Mouse (Mus musculus) ovary, adult 18-20 months (tissue): ENCODE measurements around the gene Actn1.

Source experiments
- DNase-seq: peaks from one replicate; pipeline ENCODE4 v3.0.0; 2022; ENCODE audit warnings: low spot score, mixed read lengths

Gene Actn1

DNA sequence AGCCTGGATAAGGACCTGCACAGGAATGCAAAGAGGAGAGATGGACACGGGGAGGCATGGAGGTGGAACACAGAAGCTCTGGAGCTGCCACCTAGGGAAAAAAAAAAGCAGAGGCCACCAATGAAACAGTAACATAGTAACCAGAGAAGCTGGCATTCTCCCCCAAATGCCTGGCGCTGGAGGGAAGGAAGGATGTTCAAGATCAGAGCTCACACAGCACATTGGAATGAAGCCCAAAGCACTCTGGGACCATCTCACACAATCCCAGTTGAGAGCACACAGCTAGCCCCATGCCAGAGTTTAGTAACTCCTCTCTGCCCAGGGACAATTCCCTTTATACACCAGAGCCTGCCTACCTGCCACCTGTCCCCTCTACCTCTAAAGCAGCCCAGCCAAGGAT is 34.1 kb downstream of the Actn1 start:
- no peak for DNase-seq

DNA sequence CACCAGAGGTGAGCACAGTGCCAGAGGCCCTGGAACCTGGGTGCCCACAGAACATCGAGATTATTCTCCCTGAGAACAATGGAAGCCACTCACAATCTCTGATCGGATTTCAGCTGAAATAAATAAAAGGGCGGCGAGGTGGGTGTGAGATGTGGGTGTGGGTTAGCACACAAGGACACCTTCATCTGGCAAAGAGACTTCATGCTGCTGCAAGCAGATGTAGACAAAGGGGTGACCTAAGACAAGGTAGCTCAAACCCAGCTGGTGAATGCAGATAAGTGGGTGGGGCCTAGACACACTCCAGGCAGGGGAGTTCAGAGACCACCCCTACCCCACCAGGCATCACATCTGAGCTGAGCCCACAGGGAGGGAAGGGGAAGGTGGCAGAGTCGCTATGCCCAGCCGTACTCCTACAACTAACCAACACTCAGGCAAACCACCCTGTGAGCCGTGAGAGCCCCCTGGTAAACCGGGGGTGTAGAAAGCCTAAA is 35.9 kb downstream of the Actn1 start:
- DNase-seq, result no peak

DNA sequence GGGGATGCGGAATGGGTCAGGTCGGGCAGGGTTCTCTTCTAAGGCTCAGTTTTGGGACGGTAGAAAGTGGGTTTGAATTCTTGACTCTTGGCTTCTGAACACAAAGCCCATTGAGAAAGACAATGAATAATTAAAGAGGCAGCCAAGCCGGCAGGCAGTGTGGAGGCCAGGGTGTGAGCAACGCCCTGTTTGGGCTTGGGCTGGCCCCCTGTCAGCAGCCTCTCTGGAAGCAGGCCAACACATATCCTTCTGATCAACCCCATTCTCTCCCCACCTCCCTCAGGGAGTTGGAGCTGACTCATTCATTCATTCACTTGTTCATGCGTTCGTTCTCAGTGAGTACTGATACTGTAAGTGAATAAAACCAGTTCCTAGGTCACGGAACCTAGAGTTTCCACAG is 36.7 kb downstream of the Actn1 start:
- peak; percentile 43 for DNase-seq

DNA sequence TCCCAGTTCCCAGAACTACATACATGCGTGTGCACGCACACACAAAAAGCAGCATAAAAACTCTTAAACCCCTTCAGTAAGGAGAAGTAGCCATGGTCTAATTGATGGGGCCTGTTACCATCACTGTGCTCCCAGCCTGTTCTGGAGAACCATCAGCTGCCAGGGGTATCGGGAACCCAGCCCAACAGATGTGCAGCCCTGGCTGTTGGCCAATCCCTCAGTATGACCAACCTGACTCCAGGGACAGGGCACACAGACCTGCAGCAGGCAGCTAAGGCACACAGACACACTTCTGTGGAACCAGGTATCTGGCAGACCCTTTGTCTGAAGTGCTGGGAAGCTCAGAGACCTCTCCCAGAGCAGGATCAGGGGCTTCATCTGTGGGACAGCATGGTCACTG is 37.7 kb downstream of the Actn1 start:
- DNase-seq, result no peak

DNA sequence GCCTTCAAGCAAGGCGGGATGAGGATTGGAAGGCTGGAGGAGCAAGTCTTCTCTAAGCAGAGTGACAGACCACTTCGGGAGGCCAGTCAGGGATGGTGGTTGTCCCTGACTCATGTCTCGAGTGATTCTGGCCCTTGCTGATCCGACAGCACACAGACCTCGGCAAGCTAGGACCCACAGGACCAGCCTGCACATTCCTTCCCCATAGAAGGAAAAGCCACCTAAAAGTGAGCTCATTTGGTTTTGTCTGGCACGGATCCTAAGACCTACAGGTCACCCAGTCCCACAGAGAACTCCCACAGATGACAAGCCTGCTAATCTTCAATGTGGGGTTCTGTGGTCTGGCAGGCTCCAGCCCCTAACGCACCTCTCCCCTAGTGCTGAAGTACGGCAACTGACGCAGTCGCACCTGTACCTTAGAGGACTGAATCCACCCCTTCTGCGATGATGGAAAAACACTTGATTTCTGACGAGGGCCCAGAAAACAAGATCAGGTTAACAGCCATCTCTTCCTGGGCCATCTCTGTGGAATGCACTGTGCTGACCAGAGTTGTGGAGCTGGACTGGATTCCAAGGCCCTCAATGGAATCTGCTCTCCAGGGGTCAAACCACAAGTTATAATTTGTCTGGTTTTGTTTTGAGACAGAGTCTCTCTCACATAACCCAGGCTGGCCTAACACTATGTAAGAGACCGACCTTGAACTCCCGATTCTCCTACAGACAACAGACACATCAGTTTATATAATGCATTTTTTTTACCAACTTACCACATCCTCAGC is 39.7 kb downstream of the Actn1 start:
- DNase-seq, result no peak

DNA sequence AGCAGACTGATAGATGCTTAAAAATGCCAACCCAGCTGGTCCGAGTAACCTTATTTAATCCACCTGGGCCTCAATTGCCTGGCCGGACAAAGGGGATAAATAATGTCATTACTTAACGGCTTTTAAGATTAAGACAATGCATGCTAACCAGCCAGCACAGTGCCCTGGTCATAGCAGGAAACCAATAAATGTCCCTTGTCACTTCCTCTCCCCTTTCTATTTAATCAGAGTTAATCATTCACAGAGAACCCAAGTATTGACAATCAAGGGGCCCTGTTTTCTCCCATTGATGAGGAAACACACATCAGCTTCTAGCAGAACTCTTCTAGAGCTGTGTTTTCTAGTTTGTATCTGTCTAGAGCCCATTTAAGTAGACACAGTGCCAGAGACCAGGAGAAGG is 41.4 kb downstream of the Actn1 start:
- DNase-seq, result no peak

DNA sequence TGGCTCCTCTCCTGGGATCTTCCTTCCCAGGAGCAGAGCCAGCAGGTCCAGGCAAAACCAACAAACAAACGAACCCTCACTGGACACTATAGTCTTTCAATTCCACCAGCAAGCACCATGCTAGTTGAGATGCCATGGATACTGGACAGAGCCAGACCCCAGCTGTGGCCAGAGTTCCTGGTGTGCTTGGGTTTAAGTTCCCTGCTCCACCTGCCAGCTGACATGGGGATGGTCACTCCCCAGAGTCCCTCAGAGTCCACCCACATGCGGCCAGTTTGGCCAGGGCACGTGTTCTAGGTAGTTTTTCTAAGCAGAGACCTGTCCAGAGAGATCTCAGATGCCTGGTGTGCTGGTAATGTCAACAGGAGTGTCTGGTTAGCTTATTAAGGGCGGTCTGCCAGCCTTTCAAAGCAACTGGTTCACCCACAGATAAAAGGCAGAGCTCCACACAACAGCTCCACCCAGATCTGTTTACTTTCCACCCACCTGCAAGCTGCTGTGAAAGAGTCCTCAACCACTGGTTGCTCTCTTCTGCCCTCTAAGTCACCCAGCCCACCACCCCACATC is 42.0 kb downstream of the Actn1 start:
- no peak for DNase-seq

DNA sequence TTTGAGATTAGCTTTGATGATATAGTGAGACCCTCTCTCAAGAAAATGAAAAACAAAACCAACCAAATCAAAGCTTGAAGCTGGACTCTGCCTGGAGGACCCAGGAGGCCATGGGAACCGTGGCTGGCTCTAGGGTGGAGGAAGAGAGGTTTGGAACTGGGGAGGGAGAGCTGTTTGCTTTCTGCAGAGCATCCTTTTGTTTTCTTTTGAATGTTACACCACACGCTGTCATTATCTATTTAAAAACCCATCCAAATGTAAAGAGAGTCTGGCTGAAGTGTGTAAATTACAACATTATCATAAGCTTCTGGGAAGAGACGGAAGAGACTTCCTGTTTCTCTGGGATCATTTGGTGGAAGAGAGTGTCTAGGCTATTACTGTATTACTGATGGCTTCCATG is 43.1 kb downstream of the Actn1 start:
- no peak for DNase-seq

DNA sequence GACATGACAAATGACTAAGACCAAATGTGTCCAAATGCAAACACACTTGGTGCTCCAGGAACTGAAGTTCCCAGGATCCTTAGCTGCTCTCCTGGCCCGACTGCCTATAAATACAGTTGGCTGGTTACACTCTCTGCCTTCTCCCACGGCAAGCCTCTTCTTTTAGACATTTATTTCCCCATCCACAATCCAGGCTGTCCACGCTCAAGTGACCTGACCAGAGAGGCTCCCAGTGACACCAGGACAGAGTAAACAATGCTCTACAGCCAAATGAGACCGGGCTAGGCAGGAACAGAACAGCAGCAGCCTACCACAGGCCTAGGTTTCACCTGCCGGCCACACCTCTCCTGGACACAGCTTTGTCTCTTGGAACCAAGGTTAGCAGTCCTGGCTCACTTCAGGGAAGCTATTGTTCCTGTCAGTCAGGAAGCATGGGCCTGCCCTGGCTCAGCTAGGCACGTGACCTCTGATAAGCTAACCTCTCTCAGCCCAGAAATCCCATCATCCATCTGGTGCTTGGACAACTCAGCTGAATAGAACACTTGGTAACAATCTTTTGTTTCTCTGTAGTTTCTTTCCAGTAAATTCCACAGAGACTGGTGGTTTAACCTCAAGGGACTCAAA is 43.8 kb downstream of the Actn1 start:
- DNase-seq, result peak; percentile 65

DNA sequence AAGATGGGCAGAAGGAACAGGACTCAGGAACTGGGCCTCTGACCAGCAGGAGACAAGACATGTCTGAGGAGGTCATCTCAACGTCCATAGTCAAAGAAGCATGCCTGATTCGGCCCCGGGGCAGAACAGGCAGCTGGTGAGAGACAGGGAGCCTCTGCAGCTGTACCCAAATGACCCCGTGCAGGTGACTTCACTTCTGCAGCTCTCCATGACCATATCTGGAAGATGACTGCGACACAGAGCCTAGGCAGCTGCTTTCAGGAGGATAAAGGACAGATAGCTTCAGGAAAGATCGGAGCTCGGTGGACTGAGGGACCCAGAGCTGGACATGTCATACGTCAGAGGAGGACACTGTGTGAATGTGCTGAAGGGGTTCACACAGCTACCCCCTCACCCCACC is 46.4 kb downstream of the Actn1 start:
- no peak for DNase-seq

DNA sequence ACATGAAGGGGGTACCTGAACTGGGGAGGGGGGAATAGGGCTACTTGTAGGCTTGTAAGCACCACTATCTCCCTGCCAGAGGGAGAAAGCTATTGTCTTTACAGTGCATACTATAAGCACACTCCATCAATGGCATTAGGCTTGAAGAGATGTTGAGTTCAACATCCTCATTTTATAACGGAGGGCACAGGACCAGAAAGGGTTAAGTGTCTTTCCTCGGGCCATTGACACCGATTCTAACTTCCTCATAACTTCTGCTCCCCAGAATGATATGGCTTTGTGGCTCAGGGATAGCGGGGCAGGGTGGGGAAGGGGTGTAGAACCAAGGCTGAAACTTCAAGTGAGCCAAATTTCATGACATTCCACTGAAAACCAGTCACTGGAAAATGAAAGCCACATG is 46.9 kb downstream of the Actn1 start:
- DNase-seq, result no peak

DNA sequence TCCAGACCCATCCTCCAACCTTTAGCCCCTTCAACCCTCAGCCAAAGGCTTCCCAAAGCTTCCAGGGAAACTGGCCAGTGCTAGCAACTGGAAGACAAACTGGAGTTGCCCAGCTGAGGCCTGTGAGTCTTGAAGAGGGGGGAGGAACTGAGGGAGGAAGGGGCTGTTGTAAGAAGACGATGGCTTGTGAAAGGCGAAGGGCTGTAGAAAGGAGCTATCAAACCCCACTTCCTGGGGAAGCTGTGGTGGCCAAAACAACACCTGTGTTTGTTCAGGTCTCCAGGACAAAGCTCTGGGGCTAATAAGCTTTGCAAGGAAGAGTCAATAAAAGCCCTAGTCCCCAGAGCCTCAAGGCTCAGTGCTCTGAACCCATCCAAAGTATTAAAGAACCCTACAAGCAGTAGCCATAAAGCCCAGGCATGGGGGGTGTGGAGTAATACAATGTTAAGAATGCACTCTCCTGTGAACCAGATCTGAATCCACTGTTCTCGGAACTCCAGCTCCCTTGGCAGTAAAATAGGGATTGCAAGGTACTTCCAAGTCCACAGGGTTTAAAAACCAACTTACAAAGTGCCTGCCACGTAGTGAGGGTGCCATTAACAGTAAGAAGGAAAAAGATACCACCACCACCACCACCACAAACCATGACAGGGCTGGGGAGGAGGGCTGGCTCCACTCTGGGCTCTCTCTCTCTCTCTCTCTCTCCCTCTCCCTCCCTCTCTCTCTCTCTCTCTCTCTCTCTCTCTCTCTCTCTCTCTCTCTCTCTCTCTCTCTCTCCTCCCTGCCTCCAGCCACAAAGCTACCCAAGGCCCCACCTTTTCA is 49.2 kb downstream of the Actn1 start:
- DNase-seq, result no peak

DNA sequence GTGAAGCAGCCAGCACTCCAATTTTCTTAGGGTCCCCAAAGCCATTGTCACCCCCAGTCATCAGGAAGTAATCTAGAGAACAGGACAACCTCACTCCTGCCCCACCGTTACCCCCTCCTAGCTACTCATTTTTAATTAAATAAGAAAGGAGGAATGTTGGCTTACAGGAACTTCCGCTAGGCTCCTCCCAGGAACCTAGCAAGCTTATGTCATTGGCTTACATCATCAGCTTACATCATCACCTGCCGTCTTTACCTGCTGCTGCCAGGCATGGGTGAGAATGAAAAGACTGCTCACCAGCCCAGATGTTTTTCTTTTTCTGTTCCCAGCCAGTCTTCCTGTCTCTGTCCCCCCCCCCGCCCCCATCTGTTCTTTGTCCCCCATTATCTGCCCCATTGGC is 50.3 kb downstream of the Actn1 start:
- DNase-seq, result no peak

DNA sequence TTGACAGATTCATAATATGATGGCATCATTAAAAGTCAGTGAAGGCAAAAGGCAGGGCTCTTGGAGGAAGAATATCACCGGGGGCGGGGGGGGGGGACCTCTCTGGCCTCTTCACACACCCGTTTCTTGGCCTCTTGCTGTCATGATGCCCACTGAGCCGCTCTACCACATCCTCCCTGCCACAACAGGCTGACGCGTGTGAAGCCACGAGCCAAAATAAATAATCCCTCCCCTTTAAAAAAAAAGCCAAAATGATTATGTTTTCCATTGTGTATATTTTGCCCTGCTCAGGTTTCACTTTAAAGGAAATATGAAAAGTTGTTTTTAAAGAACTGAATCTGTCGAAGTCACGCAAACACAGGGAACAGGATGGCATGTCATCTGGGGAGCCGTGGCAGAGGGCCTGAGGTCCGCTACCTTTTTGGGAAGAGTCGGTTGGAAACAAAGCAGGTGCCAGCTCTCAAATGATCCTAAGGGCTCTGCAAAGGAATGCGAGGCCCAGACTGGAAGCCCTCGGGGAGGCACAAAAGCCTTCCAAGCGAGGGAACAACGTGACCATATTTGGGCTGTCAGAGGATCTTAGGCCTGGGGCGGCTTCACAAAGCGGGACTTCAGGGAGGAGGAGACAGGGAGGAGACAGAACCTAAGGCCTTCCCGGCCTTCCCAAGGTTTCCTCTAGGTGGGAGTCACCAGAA is 51.9 kb downstream of the Actn1 start:
- DNase-seq, result no peak

DNA sequence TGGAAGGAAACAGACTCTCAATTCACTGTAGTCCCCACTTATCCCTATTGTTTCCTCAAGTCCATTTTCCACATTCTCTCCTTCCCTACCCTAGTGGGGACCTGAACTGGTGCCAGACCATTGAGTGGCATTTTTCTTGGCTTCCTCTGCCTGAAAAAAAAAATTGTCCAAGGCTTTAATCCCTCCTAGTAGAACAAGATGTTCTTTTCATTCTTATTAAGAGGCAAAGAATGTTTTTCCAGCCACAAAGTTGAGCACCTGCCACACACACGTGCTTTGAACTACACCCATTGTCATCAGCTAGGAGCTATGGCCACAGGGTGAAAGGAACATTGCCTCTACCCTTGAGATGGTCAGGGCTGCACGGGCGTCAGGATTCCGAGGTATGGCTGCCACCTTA is 56.9 kb downstream of the Actn1 start:
- DNase-seq, result no peak

DNA sequence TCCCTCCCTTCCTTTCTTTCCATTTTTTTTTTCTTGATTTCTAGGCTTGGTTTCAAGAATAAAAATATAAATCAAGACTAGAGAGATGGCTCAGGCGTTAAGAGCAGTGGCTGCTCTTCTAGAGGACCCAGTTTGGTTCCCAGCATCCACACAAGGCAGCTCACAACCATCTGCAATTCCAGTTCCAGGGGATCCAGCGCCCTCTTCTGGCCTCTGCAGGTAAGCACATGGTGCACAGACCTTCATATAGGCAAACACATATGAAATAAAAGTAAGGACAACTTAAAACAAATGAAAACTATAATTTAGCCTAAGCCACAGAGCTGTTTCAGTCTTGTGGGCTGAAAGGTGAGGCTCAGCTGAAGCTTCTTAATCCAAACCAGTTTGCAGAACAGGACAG is 60.4 kb downstream of the Actn1 start:
- no peak for DNase-seq

DNA sequence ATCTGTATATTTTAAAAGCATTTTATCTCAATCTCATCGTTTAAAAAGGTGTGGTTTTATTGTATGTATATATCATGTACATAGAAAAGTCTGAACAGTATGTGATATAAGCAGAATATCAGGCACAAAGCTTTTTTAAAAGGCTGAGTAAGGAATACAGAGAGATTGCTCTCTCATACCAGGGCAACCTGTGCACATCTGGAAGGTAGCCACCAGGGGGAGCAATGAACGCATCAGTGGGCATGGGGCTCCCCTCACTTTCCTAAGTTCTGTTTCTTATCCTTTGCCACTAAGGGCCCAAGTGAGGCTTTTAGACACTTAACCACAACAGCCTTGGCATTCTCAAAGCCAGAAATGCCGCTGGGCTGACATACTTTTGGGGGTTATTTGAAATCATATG is 61.7 kb downstream of the Actn1 start:
- peak; percentile 49 for DNase-seq

DNA sequence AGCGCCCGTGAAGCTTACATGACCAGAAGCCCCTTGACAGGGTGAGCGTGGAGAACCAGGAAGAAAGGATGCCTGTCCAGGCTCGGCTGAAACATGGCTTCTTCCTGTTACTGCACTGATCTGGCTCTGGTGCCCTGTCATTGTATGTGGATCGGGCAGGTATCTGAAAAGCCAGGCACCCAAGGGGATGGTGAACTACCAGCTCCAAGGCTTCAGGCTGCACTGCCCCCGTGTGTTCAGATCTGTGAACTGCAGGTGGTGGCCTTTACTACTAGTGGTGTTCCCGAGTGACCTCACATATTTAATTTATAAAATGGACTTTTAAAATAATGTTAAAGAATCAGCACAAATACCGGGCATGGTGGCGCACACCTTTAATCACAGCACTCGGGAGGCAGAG is 62.8 kb downstream of the Actn1 start:
- no peak for DNase-seq

DNA sequence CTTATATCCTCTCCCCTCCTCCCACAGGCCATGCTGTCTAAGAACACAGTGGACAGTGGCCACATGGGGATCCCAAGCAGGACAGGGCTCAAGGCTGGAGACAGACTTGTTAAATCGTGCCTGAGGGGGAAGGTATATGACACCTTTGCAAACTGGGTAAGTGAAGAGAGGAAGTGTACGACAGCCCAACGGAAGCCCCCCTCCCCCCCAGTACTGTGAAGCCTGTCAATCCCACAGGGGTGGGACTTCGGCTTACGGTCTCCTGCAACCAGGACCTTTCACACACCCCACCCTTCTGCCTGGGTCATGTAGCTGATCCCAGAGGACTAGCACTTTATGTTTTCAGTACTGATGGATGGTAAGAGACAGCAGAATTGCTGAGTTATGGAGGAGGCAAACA is 68.4 kb downstream of the Actn1 start:
- no peak for DNase-seq

DNA sequence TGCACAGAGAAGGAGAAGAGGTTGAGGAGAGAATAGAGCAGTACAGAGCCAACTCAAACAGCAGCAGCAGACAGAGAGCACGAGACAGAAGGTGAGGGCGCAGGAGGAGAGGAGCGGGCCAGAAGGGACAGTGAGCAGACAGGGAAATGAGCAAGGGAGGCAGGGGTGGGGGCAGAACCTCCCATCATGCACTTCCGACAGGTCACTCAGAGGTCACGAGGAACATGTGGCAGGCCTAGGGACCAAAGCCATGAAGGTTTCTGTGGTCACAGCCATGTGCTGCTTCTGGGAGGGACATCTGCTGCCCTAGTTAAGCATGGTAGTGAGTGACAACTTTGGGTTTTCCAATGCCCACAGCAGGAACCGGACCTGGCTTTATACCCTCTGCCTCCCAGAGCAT is 68.8 kb downstream of the Actn1 start:
- DNase-seq, result no peak

DNA sequence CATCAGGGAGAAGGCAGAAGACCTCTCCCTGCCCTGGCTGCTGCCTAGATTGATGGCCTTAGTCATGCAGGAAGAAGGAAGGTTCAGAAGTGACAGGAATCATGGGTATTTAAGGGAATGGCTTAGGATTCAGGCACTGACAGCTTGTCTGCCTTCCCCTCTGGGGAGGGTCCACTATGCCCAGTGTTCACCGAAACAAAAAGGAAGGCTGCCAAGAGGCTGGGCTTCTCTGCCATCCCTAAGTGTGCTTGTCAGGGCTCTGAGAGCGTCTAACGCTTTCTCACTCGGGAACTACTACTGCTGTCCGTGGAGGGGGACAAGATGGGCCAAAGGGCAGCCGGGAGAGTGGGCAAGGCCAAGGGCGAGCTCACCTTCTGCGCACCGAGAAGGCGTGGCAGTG is 69.3 kb downstream of the Actn1 start:
- DNase-seq, result no peak

DNA sequence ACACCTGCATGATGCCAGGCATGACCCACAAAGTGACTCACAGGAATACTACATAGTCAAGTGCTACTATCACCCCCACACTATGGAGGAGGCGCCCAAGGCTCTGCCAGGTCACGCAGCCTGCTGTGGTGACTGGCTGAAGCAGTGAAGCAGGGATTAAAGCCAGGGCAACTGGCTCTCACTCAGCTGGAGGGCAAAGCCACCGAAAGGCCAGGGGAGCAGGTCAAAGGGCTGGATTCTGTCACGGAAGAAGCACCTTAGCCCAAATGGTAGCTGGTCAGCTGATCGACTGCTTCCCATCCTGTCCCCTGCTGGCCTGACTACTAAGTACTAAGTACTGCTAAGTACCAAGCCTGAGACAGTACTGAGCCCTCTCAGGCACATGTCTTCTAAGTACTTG is 76.1 kb downstream of the Actn1 start:
- DNase-seq, result no peak
